Mouse (Mus musculus) bone marrow macrophage, adult 2 months (primary cell): ENCODE results near the gene 4930438A08Rik. TPM values are rescaled to one million over a fixed set of nuclear protein-coding genes. Genes with fewer than 3 reads are reported as not detected.

Experiments
- H3K27ac ChIP-seq: 2 replicates; pipeline ENCODE4 v1.5.1; 2012; ENCODE audit warnings: low read depth, low read length; ENCODE audit not compliant: insufficient read depth
- H3K4me1 ChIP-seq: 2 replicates; pipeline ENCODE4 v1.6.1; 2012; ENCODE audit warnings: low read length; ENCODE audit not compliant: control insufficient read depth, insufficient read depth
- H3K4me3 ChIP-seq: 2 replicates; pipeline ENCODE4 v1.5.1; 2012; ENCODE audit warnings: mild to moderate bottlenecking, low read length, moderate library complexity; ENCODE audit not compliant: insufficient read depth
- CTCF ChIP-seq: IDR thresholded peaks from 2 replicates; pipeline ENCODE4 v1.5.1; 2012; ENCODE audit warnings: low read depth, mild to moderate bottlenecking, low read length, moderate library complexity
- POLR2A ChIP-seq: IDR thresholded peaks from 2 replicates; pipeline ENCODE4 v1.6.1; 2012; ENCODE audit warnings: mild to moderate bottlenecking, low read depth, low read length, borderline replicate concordance
- polyA plus RNA-seq: library from polyadenylated mRNA; stranded (reverse); fragments of >200 nt; gene quantifications from 2 replicates; pipeline ENCODE4 v1.2.4, GENCODE M21; 2012; ENCODE audit not compliant: missing spikeins, insufficient read depth, insufficient read length

4930438A08Rik gene
- polyA plus RNA-seq, 1 experiment, result not detected

DNA sequence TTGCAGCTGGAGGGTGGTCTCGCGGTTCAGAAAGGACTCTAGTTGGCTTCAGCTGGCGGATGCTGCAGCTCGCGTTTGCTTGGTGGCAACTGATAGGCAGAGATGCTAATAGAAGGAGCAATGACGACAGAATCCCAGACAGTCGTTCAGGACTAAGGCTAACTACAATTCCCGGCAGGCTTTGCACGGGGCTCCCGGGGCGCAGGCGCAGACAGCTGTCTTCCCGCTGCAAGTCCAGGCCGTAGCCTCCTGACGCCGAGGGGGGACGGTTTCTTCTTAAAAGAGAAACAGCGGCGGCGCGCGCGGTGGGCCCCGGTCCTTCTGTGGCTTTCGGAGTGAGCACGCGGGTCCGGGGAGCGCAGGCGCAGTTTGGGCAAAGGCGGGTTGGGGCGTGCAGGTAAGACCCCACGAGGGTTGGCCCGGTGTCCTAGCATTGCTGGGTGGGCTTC lies 32.3 kb downstream of the 4930438A08Rik start, which contains the start of gene Zfp692:
TSS of gene Zfp692 (plus strand) at position 210 of the 449 bp plus-strand sequence.
- TF ChIP-seq POLR2A (no peak), CTCF (no peak)
- peak within 1 kb of the TSS; percentile 0; the same call in 1 of the 2 replicates for H3K27ac ChIP-seq
- peaks cover 8% of the 10 kb centered on the region; the same call in 1 of the 2 replicates for H3K4me1 ChIP-seq
- H3K4me3 ChIP-seq, result peak within 1 kb of the TSS; percentile 74

DNA sequence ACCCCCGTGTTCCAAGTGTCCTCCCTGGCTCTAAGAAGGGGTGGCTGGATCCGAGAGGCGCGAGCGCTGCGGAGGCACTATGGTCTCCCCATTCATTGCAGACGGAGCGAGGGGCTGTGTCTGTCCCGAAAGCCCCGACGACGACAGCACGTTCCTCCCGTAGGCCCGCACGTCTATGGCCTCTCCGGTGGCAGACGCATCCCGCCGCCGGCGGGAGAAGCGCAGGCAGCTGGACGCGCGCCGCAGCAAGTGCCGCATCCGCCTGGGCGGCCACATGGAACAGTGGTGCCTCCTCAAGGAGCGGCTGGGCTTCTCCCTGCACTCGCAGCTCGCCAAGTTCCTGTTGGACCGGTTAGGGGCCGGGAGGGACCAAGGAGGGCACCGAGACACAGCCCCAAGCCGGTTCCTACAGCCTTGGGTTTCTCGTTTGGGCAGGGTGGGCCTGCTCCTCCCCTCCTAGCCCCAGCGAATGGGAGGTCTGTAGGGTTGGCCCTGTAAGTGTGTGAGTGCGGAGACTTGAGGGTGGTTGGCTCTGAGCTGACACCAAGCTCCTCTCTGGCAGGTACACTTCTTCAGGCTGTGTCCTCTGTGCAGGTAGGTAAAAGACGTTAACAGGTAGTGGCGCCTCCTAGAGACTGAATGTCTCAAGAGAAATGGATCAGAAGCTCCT lies 32.9 kb downstream of the 4930438A08Rik start:
- Histone ChIP-seq H3K4me3 (peak overlapping the region; percentile 74), H3K4me1 (peaks cover 8% of the 10 kb centered on the region; the same call in 1 of the 2 replicates), H3K27ac (peak overlapping the region; percentile 0; the same call in 1 of the 2 replicates)
- TF ChIP-seq POLR2A (no peak), CTCF (0 out of 2 replicates have a peak, but pooled peaks have one; percentile 31)

DNA sequence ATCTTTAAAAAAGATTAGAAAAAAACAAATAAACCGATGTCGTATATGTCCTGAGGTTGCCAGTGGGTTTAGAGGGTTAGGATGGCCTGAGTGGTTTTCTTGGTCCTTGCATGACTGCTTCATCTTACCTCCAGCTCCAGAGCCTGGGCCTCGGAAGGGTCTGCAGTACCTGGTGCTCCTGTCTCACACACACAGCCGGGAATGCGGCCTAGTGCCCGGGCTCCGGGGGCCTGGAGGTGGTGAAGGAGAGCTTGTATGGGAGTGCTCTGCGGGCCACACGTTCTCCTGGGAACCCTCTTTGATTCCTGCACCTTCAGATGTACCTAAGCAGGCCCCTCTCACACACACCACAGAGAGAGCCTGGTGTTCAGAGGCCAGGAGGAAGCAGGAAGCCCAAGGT lies 34.1 kb downstream of the 4930438A08Rik start:
- H3K4me1 ChIP-seq, result peaks cover 5% of the 10 kb centered on the region; the same call in 1 of the 2 replicates
- TF ChIP-seq POLR2A, result no peak
- TF ChIP-seq CTCF, result no peak
- no peak overlapping the region for H3K4me3 ChIP-seq
- no peak overlapping the region for H3K27ac ChIP-seq

DNA sequence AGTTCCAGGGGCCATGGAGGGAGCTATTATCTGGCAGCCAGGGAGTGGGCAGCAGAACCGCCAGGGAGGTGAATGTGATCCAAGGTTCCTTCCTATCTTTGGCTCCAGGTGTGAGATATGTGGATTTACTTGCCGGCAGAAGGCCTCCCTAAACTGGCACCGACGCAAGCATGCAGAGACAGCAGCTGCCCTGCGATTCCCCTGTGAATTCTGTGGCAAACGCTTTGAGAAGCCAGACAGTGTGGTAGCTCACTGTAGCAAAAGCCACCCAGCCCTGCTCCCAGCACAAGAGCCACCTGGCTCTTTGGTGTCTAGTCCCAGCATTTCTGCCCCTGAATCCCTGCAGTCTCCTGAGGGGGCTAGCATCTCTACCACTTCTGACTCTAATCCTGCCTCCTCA lies 39.5 kb downstream of the 4930438A08Rik start:
- H3K4me3 ChIP-seq, result no peak overlapping the region
- H3K27ac ChIP-seq, result no peak overlapping the region
- no peak for TF ChIP-seq POLR2A
- no peak for TF ChIP-seq CTCF
- no peaks in the 10 kb centered on the region for H3K4me1 ChIP-seq

DNA sequence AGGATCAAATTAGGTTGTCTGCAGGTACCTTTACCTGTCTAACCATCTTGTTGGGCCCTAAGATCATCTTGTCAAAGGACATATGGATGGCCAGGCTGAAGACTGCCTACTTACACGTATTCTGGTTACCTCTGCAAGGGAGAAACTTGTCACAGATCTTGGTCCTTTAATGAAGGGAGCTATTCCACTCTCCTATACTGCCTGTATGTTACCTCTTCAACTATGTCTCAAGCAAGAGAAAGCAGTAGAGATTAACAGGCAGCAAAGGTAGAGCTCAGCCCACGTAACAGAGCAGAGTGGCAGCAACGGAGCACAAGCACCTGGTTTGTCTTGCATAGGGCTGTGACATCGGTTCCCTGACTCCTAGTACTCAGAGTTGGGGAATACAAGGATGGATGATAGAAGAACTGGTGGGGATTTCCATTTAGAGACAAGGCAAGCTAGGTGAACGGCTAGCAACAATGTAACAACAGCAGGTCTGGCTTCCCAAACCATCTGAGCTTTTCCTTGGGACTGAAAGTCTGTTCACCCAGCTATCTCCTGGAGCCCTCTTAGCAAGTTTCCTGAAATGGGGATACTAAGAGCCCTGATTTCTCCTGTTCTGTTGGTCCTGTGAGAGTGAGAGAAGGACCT lies 41.1 kb downstream of the 4930438A08Rik start:
- H3K4me3 ChIP-seq, result no peak overlapping the region

DNA sequence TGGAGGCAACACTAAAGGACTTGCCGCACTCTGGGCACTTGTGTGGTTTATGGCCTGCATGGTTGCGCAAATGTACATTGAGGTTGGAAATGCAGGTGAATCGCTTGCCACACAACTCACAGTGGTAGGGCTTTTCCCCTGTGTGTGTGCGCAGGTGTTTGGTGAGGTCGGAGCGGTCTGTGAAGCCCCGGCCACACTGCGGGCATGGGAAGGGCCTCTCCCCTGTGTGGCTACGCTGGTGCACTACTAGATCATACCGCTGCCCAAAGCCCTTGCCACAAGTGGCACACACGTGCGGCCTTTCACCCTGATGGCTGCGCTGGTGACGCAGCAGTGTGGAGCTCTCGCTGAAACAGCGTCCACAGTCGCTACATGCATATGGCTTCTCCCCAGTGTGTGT lies 41.7 kb downstream of the 4930438A08Rik start:
- TF ChIP-seq POLR2A, result no peak
- TF ChIP-seq CTCF, result no peak
- H3K4me1 ChIP-seq, result peaks cover 5% of the 10 kb centered on the region
- no peak overlapping the region for H3K27ac ChIP-seq
- H3K4me3 ChIP-seq, result no peak overlapping the region

More for the DNA sequence above, 41.1 kb downstream of the 4930438A08Rik start:
- TF ChIP-seq CTCF, result no peak
- H3K27ac ChIP-seq, result no peak overlapping the region
- peaks cover 5% of the 10 kb centered on the region for H3K4me1 ChIP-seq

DNA sequence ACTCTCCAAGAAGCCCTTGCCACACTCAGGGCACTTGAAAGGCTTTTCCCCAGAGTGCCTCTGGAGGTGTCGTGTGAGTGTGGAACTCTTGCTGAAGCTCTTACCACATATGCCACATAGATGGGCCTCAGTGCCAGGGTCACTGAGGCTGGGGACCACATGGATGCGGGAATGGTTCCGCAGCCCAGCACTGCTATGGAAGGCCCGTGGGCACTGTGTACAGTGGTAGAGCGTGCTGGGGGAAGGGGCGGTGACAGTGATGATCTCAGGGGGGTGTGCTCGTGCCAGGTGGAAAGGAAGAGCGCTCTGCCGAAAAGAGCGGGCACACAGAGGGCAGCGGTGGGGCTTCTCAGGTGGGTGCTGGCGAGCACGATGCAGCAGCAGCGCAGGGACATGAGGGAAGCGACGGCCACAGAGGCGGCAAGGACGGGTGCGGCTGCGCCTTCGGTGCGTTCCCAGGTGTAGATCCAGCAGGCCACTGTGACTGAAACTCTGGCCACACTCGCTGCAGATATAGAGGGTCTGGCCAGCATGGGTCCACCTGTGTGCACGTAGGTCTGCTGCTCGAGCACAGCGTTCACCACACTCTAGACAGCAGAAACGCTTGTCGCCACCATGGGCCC lies 42.3 kb downstream of the 4930438A08Rik start:
- peaks cover 8% of the 10 kb centered on the region for H3K4me1 ChIP-seq
- TF ChIP-seq CTCF (no peak), POLR2A (no peak)
- H3K4me3 ChIP-seq, result no peak overlapping the region
- H3K27ac ChIP-seq, result no peak overlapping the region

DNA sequence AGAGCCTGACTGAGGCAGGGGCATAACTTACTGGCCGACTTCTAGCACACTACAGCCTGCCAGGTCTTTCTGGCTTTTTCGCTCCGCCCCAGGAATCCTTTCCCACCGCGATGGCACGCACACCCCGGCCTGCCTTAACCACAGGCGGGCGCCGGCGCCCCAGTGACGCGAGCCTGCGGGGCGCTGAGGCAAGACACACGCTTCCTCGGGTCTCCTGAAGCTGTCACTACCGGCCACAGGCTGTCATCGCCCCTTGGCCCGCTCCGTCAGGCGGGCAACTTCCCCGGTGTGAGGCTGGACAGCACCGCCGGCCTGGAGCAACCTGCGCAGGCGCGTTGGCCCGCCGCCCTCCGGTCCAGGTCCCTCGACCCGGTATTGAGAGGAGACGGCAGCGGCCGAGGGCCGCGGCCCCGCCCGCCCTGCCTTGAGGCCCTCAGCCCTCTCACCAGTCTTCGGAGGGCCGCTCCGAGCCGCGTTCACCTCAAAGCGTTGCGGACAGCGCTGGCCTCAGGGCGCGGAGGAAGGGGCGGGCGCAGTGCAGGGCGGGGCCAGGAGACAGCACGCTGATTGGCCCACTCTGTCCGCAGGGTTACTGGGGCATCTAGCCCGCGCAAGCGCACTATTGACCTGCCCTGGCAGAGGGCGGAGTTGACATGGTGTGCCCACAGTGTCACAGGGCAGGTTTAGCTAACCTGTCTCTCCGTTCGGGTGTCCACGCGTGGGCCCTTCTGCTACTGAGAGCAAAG lies 48.4 kb downstream of the 4930438A08Rik start:
- peaks cover 19% of the 10 kb centered on the region for H3K4me1 ChIP-seq
- peak overlapping the region; percentile 74 for H3K4me3 ChIP-seq
- peak overlapping the region; percentile 74 for H3K27ac ChIP-seq
- TF ChIP-seq POLR2A, result no peak

DNA sequence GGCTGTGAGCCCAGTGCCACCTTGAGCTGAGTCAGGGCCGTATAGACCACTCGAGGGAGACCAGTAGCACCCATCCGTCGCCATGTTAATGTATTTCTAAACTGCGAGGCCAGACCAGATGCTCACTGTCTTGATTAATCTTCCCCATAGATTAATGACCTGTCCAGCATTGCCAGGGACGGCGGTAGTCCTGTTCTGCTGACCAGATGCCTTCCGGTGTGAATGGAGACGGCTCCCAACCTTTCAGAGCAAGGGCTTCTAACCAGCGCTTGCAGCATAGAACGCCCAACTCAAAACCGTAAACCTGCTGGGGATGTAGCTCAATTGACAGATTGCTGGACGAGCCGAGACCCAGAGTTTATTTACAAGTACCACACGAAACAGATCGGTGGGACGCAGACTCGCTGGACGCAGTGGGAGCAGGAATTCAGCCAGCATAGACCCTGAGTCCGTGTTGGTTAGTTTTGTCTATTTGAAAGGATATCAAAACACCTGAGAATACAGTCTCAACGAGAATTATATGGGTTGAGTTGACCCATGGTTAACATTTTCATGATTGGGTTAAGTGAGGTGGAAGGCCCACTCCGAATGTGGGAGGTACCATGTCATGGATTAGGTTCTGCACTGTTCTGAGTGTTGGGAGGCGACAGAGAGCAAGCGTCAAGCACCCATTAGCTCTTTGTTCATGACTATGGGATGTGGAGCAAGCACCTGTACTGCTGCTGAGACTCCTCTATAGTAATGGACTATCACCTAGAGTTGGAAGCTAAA lies 49.2 kb downstream of the 4930438A08Rik start:
- TF ChIP-seq POLR2A, result no peak
- TF ChIP-seq CTCF, result no peak
- peak overlapping the region; percentile 17; the same call in 1 of the 2 replicates for H3K27ac ChIP-seq

More for the DNA sequence above, 49.2 kb downstream of the 4930438A08Rik start:
- Histone ChIP-seq H3K4me3 (peak overlapping the region; percentile 74), H3K4me1 (peaks cover 25% of the 10 kb centered on the region)
